Mouse (Mus musculus) lung, embryonic 15.5 days (tissue): ENCODE data around the gene Efna1. TPM values are rescaled to one million over a fixed set of nuclear protein-coding genes. Genes with fewer than 3 reads are reported as not detected.

Experiments
- ATAC-seq: fragments of 200-750 bp; cut with Nextera tagmentation; 2 replicates; pipeline ENCODE4 v1.8.0; 2017; ENCODE audit warnings: moderate number of reproducible peaks, borderline replicate concordance; ENCODE audit not compliant: low FRiP score, low TSS enrichment; ENCODE audit errors: extremely low read depth
- H3K27ac ChIP-seq: fragments of 300-500 bp; sonication (generic); 2 replicates; pipeline ENCODE4 v1.5.1; 2015; ENCODE audit warnings: moderate library complexity, mild to moderate bottlenecking, inconsistent platforms
- H3K27me3 ChIP-seq: fragments of 300-500 bp; sonication (generic); 2 replicates; pipeline ENCODE4 v1.6.1; 2015; ENCODE audit warnings: inconsistent platforms
- H3K36me3 ChIP-seq: fragments of 300-500 bp; sonication (generic); 2 replicates; pipeline ENCODE4 v1.6.1; 2015; ENCODE audit warnings: inconsistent platforms
- H3K4me1 ChIP-seq: fragments of 300-500 bp; sonication (generic); 2 replicates; pipeline ENCODE4 v1.6.1; 2015; ENCODE audit warnings: inconsistent platforms
- H3K4me2 ChIP-seq: fragments of 300-500 bp; sonication (generic); 2 replicates; pipeline ENCODE4 v1.6.1; 2015; ENCODE audit warnings: inconsistent platforms, mild to moderate bottlenecking, moderate library complexity
- H3K4me3 ChIP-seq: fragments of 300-500 bp; sonication (generic); 2 replicates; pipeline ENCODE4 v1.5.1; 2015; ENCODE audit warnings: mild to moderate bottlenecking, inconsistent platforms
- H3K9ac ChIP-seq: fragments of 300-500 bp; sonication (generic); 2 replicates; pipeline ENCODE4 v1.6.1; 2015; ENCODE audit warnings: inconsistent platforms
- H3K9me3 ChIP-seq: fragments of 300-500 bp; sonication (generic); 2 replicates; pipeline ENCODE4 v1.6.1; 2016; ENCODE audit warnings: inconsistent platforms
- WGBS: fragments of 180-500 bp; shearing (Covaris S2); methylation state at CpG from one replicate; pipeline ENCODE4 v1.1.7; 2015; 5-methylcytosine and 5-hydroxymethylcytosine counted together
- microRNA counts: library from miRNA; unstranded; fragments of <30 nt; microRNA quantifications from one replicate; lab custom pipeline; 2016
- microRNA-seq: library from miRNA; unstranded; fragments of <30 nt; microRNA quantifications from one replicate; pipeline ENCODE4, GENCODE M21; 2016
- polyA plus RNA-seq: library from polyadenylated mRNA; unstranded; fragments of >200 nt; fragmentation: Nextera tagmentation; extraction: Ambion mirVana; gene quantifications from 2 replicates; pipeline ENCODE4 v1.2.1, GENCODE M21; 2015

Efna1 gene
- polyA plus RNA-seq, 1 experiment from 2014 or later = 94.5 TPM

DNA sequence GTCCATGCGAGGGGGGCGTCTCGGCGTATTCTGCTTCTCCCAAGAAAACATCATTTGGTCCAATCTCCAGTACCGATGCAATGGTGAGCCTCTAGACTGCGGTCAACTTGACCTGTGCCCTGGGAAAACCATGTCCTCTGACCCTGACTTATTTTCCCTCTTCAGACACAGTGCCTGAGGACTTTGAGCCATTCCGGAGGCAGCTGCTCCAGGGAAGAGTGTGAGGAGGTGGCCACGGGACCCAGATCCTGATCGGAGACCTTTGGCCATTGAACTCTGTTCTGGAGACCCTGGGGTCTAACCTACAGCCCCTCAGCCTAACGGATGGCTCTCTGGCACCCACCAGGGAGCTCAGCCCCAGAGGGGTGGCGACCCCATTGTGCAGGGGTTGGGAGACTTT, 54.6 kb downstream of the Efna1 start:
- peak overlapping the region; percentile 46 for H3K4me3 ChIP-seq
- peaks cover 13% of the 10 kb centered on the region; the same call in 1 of the 2 replicates for H3K27me3 ChIP-seq
- H3K9ac ChIP-seq = peak overlapping the region; percentile 46
- no peaks in the 10 kb centered on the region for H3K9me3 ChIP-seq
- no peaks in the 10 kb centered on the region for H3K36me3 ChIP-seq
- H3K4me2 ChIP-seq = peak overlapping the region; percentile 83
- no peak for ATAC-seq
- WGBS = 36% methylated on average over 11 of the region's 11 CpGs
- peaks cover 29% of the 10 kb centered on the region for H3K4me1 ChIP-seq
- peak overlapping the region; percentile 91 for H3K27ac ChIP-seq

GRCm38 (mm10) chr3:89225918-89226317, 55.0 kb downstream of the Efna1 start:
- peak overlapping the region; percentile 91 for H3K27ac ChIP-seq
- peak overlapping the region; percentile 46; the same call in 1 of the 2 replicates for H3K9ac ChIP-seq
- ATAC-seq = no peak
- peak overlapping the region; percentile 46 for H3K4me3 ChIP-seq
- H3K36me3 ChIP-seq = no peaks in the 10 kb centered on the region
- no peaks in the 10 kb centered on the region for H3K9me3 ChIP-seq
- H3K4me2 ChIP-seq = peak overlapping the region; percentile 83
- H3K4me1 ChIP-seq = peaks cover 28% of the 10 kb centered on the region
- H3K27me3 ChIP-seq = peaks cover 12% of the 10 kb centered on the region; the same call in 1 of the 2 replicates
- 43% methylated on average over 4 of the region's 4 CpGs for WGBS

DNA sequence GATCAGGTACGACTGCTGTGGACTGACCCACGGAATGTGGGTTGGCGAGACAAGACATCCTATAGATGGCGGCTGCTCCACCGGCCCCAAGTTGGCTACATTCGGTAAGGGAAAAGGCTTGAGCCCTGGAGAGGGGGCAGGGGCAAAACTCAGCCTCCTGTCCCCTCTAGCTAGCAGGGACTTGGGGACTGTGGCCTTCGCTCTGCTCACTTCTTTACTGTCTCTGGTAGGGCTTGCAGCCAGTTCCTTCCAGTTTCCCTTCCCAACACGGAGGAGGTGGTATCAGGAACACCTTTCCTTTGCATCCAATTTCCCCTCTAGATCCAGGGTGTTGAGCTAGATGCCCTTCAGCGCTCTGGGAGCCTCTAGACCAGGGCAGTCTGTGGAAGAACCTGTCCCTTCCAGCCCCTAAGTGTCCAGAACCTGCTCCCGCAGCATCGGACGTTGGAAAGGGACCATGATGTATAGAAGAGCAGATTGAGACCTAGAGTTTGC, 55.6 kb downstream of the Efna1 start:
- Histone ChIP-seq H3K27me3 (peaks cover 10% of the 10 kb centered on the region; the same call in 1 of the 2 replicates), H3K36me3 (no peaks in the 10 kb centered on the region), H3K4me3 (peak overlapping the region; percentile 46), H3K9me3 (no peaks in the 10 kb centered on the region), H3K4me2 (peak overlapping the region; percentile 83), H3K4me1 (peaks cover 25% of the 10 kb centered on the region), H3K9ac (no peak overlapping the region), H3K27ac (peak overlapping the region; percentile 91)
- 53% methylated on average over 12 of the region's 12 CpGs for WGBS
- ATAC-seq = no peak

- ATAC-seq = no peak
- peaks cover 28% of the 10 kb centered on the region for H3K4me1 ChIP-seq
- H3K4me3 ChIP-seq = peak overlapping the region; percentile 46; the same call in 1 of the 2 replicates
- no peak overlapping the region for H3K27ac ChIP-seq
- H3K9ac ChIP-seq = no peak overlapping the region
- WGBS = 69% methylated on average over 11 of the region's 11 CpGs
- H3K9me3 ChIP-seq = no peaks in the 10 kb centered on the region
- peaks cover 10% of the 10 kb centered on the region; the same call in 1 of the 2 replicates for H3K27me3 ChIP-seq
- peak overlapping the region; percentile 83 for H3K4me2 ChIP-seq
- no peaks in the 10 kb centered on the region for H3K36me3 ChIP-seq
Measured at GRCm38 (mm10) chr3:89224796-89225195, 56.1 kb downstream of the Efna1 start.

MicroRNAs within 50 kb of the gene (microRNA counts, 519-probe panel; counts per million panel counts)
- microRNA mmu-miR-92b (lab: Ali Mortazavi, UCI) = 2,091 counts per million, percentile 21 among the panel's probes with 10 or more counts

Small RNAs within 50 kb of the gene (microRNA-seq; reads per million reads assigned to microRNA genes)
- 2,359 reads per million, percentile 84 among the genes with 10 or more reads in this experiment for gene Mir92b

Other genes with a start within 250 kb of the Efna1 start
- 16.0 and 16.6 TPM in 2 replicates for gene Rusc1, start 187.8 kb downstream of the Efna1 start, polyA plus RNA-seq
- 0.17 TPM in 1 of 2 replicates, not detected in the other for gene Gm43738, start 180.0 kb downstream of the Efna1 start, polyA plus RNA-seq
- 166 TPM in 2 replicates for gene Fdps, start 179.2 kb downstream of the Efna1 start, polyA plus RNA-seq
- 0.17 and 0.92 TPM in 2 replicates for gene Pklr, start 145.0 kb downstream of the Efna1 start, polyA plus RNA-seq
- gene Hcn3, start 120.9 kb downstream of the Efna1 start, polyA plus RNA-seq = 1.2 and 1.9 TPM in 2 replicates
- gene Clk2, start 116.3 kb downstream of the Efna1 start, polyA plus RNA-seq = 27.8 and 28.9 TPM in 2 replicates
- 106 and 110 TPM in 2 replicates for gene Scamp3, start 103.7 kb downstream of the Efna1 start, polyA plus RNA-seq
- gene Fam189b, start 98.0 kb downstream of the Efna1 start, polyA plus RNA-seq = 12.9 and 18.4 TPM in 2 replicates
- gene Gba, start 78.2 kb downstream of the Efna1 start, polyA plus RNA-seq = 37.2 and 42.6 TPM in 2 replicates
- gene Thbs3, start 66.0 kb downstream of the Efna1 start, polyA plus RNA-seq = 54.4 and 58.4 TPM in 2 replicates
- 195 and 197 TPM in 2 replicates for gene Mtx1, start 54.1 kb downstream of the Efna1 start, polyA plus RNA-seq
- 74.3 and 88.9 TPM in 2 replicates for gene Muc1, start 52.1 kb downstream of the Efna1 start, polyA plus RNA-seq
- 282 and 311 TPM in 2 replicates for gene Krtcap2, start 35.2 kb downstream of the Efna1 start, polyA plus RNA-seq
- gene Trim46, start 34.8 kb downstream of the Efna1 start, polyA plus RNA-seq = 7.2 and 7.9 TPM in 2 replicates
- 122 and 130 TPM in 2 replicates for gene Dpm3, start 21.8 kb downstream of the Efna1 start, polyA plus RNA-seq
- gene Slc50a1, start 10.6 kb downstream of the Efna1 start, polyA plus RNA-seq = 62.3 and 65.4 TPM in 2 replicates
- 5.8 and 6.0 TPM in 2 replicates for gene Efna3, start 41.8 kb upstream of the Efna1 start, polyA plus RNA-seq
- gene Efna4, start 56.9 kb upstream of the Efna1 start, polyA plus RNA-seq = 29.0 and 29.9 TPM in 2 replicates
- 61.5 and 63.0 TPM in 2 replicates for gene Adam15, start 68.9 kb upstream of the Efna1 start, polyA plus RNA-seq
- 0.11 and 0.19 TPM in 2 replicates for gene Dcst2, start 80.8 kb upstream of the Efna1 start, polyA plus RNA-seq
- 0.21 TPM in 1 of 2 replicates, not detected in the other for gene Dcst1, start 84.1 kb upstream of the Efna1 start, polyA plus RNA-seq
- 3.7 TPM in 2 replicates for gene Zbtb7b, start 113.6 kb upstream of the Efna1 start, polyA plus RNA-seq
- gene Lenep, start 121.7 kb upstream of the Efna1 start, polyA plus RNA-seq = not detected in 2 replicates
- 21.3 and 23.1 TPM in 2 replicates for gene Flad1, start 130.7 kb upstream of the Efna1 start, polyA plus RNA-seq
- gene Cks1b, start 137.2 kb upstream of the Efna1 start, polyA plus RNA-seq = 556 and 595 TPM in 2 replicates
- gene Shc1, start 137.3 kb upstream of the Efna1 start, polyA plus RNA-seq = 108 and 111 TPM in 2 replicates
- 40.6 and 41.1 TPM in 2 replicates for gene Pygo2, start 149.1 kb upstream of the Efna1 start, polyA plus RNA-seq
- gene Pbxip1, start 155.6 kb upstream of the Efna1 start, polyA plus RNA-seq = 32.6 and 35.0 TPM in 2 replicates
- gene Pmvk, start 173.4 kb upstream of the Efna1 start, polyA plus RNA-seq = 48.0 and 50.5 TPM in 2 replicates
- 1.1 and 1.2 TPM in 2 replicates for gene Kcnn3, start 239.0 kb upstream of the Efna1 start, polyA plus RNA-seq